Mouse (Mus musculus): ENCODE measurements around the gene Gm7358.
"Not testable (repeated sequence)": the region's sequence is repeated elsewhere in the genome, so short reads cannot be mapped to it uniquely, and the experiment has no call there.

Gene Gm7358

GRCm38 (mm10) chr17:14059431-14059830 is at the start of gene Gm7358:
TSS of gene Gm7358 (minus strand) at chr17:14059531.
- not testable (repeated sequence) for DNase-seq (ENCODE audit: low spot score in 2 of 2)

GRCm38 (mm10) chr17:14103018-14103417 is 43.7 kb upstream of the Gm7358 start:
- DNase-seq (ENCODE audit: low spot score in 2 of 2), result not testable (repeated sequence)

GRCm38 (mm10) chr17:14101446-14101980 is 42.2 kb upstream of the Gm7358 start:
- DNase-seq (ENCODE audit: low spot score in 2 of 2), result peak in 1 of 2 experiments; percentile 32

GRCm38 (mm10) chr17:14099886-14100285 is 40.6 kb upstream of the Gm7358 start:
- not testable (repeated sequence) for DNase-seq (ENCODE audit: low spot score in 2 of 2)

GRCm38 (mm10) chr17:14094165-14094564 is 34.8 kb upstream of the Gm7358 start:
- DNase-seq (ENCODE audit: low spot score in 2 of 2), result not testable (repeated sequence)

- not testable (repeated sequence) for DNase-seq (ENCODE audit: low spot score in 2 of 2)
Observed at GRCm38 (mm10) chr17:14086629-14087028, 27.3 kb upstream of the Gm7358 start.

GRCm38 (mm10) chr17:14041880-14042279 is 17.5 kb downstream of the Gm7358 start:
- peak in 1 of 2 experiments; percentile 2 for DNase-seq (ENCODE audit: low spot score in 2 of 2)

- DNase-seq (ENCODE audit: low spot score in 2 of 2), result not testable (repeated sequence)
Observed at GRCm38 (mm10) chr17:14037012-14037411, 22.3 kb downstream of the Gm7358 start.

- DNase-seq (ENCODE audit: low spot score in 2 of 2), result not testable (repeated sequence)
Observed at GRCm38 (mm10) chr17:14036113-14036512, 23.2 kb downstream of the Gm7358 start.
